Mouse (Mus musculus): ENCODE results near the gene Kremen1.

Kremen1 gene

GRCm38 (mm10) chr11:5261508-5262392 lies at the start of gene Kremen1:
Gene Kremen1 (minus strand): TSS chr11:5261558.
- peak; percentile 96 for DNase-seq (ENCODE audit: low read depth, low spot score)

GRCm38 (mm10) chr11:5307024-5307905 lies 45.9 kb upstream of the Kremen1 start:
- DNase-seq (ENCODE audit: low read depth, low spot score) = no peak

- no peak for DNase-seq (ENCODE audit: low read depth, low spot score)
These were observed 44.7 kb upstream of the Kremen1 start for GRCm38 (mm10) chr11:5306017-5306416.

- no peak for DNase-seq (ENCODE audit: low read depth, low spot score)
These were observed 43.2 kb upstream of the Kremen1 start for GRCm38 (mm10) chr11:5304526-5304925.

- DNase-seq (ENCODE audit: low read depth, low spot score) = no peak
These were observed 36.6 kb upstream of the Kremen1 start for GRCm38 (mm10) chr11:5298007-5298372.

DNA sequence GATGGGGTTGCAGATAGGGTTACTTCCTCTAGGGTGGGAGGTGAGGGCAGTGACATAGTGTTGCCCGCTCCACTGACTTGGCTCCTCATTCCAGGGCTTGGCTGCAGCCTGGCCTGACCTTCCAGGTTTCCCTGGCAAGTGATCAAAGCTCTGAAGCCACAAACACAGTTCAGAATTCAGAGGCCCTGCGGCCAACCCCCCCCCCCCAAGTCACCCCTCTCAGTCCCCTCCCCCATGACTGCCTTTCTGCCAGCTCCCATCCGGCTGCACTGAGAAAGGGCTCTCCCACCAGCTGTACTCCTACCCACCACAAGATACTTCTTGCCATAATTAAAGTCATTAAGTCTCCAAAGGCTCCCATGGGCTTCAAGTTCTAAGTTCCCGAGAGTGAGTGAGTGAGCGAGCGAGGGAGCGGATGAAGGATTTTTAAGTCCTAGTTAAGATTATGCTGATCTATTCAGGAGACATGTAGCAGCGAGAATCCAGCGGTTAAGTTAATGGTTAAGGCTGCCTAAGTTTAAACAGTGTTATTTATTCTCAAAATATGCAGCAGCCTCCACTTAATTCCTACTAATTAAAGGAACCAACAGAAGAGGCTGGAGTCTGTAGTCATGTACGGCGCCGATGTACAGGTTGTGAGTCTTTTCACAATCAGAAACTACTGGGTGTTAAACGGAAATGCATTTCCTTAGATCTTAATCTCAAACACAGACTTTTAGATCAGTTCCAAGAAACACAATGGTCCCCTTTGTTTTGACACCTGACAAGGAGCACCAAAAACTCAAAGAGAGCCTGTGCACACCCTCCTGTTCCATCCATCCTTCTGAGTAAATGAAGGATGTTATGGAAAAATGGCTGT lies 36.0 kb upstream of the Kremen1 start:
- DNase-seq (ENCODE audit: low read depth, low spot score) = peak; percentile 54

DNA sequence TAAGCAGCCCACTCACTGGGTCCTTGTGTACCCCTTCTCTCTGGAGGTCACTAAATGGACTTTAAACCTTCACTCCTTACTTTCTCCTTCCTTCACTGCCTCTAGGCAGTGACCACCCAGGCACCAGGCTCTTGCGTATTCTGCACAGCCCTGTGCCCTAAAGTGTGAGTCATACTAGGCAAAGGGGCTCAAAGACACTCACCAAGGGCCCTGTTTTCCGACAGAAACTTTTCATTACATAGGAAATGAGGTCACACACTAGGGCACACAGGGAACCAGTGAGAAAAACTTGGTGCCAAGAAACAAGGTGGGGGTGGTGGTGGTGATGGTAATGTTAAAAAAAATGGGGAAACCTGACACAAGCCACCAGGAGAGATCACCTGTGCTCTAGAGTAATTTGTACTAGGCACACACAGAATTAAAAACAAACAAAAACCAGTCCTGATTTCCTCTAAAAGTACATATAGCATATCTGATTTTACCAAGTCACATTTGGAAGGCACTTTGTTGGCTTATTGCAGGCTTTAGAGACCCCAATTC lies 35.3 kb upstream of the Kremen1 start:
- peak; percentile 54 for DNase-seq (ENCODE audit: low read depth, low spot score)

GRCm38 (mm10) chr11:5294805-5295204 lies 33.4 kb upstream of the Kremen1 start:
- DNase-seq (ENCODE audit: low read depth, low spot score) = no peak

- DNase-seq (ENCODE audit: low read depth, low spot score) = peak; percentile 65
These were observed 29.3 kb upstream of the Kremen1 start for GRCm38 (mm10) chr11:5290691-5291090.

GRCm38 (mm10) chr11:5289826-5290580 lies 28.6 kb upstream of the Kremen1 start:
- no peak for DNase-seq (ENCODE audit: low read depth, low spot score)

- DNase-seq (ENCODE audit: low read depth, low spot score) = no peak
These were observed 22.6 kb upstream of the Kremen1 start for GRCm38 (mm10) chr11:5283987-5284386.

DNA sequence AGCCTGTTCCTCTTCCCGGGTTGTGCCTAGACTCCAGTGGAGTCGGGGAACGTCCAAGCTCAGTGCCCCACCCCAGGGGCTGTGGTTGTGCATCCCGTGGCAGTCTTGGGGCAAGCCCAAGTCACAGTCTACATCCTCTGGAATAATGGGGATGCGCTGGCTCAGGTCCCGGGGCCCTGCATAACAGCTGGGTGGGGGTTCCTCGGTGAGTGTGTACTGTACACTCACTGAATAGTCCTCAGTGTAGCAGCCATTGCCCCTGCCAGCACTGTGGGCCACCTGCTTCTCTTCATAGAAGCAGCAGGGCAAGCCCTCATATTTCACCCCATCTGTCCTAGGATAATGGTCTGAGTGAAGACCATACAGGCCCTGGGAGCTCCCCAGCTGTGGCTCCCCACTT lies 19.6 kb upstream of the Kremen1 start:
- no peak for DNase-seq (ENCODE audit: low read depth, low spot score)

DNA sequence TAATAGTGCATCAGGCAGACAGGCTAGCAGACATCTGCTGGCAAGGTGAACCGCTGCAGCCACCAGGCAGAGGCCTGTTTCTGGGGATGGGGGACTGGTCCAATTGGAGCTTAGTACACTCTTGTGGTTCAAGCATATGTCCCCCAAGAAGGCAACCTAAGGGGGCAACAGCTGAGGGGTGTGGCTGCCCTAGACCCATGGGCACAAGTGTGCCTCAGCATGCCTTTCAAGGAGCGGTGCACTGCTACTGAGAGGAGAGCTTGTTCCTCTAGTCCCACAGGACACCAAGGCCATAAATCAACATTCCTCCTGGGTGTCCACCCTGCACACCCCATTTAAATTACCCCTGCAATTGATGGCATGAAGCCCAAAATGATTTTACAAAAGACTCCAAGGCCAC lies 17.1 kb upstream of the Kremen1 start:
- no peak for DNase-seq (ENCODE audit: low read depth, low spot score)

- DNase-seq (ENCODE audit: low read depth, low spot score) = no peak
These were observed 16.1 kb upstream of the Kremen1 start for GRCm38 (mm10) chr11:5277307-5277971.

DNA sequence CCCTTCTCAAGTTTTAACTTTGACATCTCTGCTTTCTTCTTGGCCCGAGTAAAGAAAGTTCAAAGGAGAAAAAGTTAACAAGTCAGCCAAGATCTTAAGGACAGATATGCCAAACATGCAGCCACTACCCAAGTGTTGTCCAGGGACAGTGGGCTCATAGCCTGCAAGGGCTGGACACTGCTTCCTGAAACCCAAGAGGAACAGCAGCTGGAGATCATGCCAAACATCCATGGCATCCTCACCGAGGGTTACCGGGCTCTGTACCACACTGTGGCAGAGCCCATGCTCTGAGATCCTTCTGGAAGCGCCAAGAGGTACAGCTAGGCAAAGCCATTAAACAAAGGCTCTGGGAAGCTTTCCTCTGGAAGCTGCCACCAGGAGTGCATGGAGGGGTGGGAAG lies 13.9 kb upstream of the Kremen1 start:
- DNase-seq (ENCODE audit: low read depth, low spot score) = no peak

DNA sequence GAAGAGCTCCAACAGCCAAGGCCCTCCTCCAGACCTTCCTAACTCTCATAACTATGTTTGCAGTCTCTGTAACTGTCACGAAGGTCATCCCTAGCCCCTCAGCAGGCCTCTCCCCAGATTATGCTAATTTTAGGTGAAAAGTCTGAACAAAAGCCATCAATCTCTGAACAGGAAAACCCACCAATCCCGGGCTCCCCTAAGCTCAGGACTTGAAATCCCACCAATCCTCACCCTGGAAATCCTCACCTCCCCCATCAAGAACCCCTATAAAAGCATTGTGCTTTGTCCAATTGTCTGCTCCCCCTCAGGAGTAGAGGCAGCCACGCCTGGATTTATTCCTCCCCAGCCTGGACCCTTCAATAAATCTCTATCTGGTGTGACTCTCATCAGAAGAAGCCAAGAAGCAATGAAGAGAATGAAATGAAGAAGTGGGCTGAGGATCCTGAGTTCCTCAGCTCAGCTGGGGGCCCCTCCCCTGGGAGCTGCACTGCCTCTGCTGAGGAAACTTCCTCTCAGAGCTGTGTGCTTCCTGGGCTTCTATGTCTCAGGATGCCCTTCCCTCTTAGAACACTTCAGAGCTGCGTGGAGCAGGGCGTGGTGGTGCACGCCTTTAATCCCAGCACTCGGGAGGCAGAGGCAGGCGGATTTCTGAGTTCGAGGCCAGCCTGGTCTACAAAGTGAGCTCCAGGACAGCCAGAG lies 11.3 kb upstream of the Kremen1 start:
- no peak for DNase-seq (ENCODE audit: low read depth, low spot score)

- no peak for DNase-seq (ENCODE audit: low read depth, low spot score)
These were observed 10.7 kb upstream of the Kremen1 start for GRCm38 (mm10) chr11:5272066-5272360.

- no peak for DNase-seq (ENCODE audit: low read depth, low spot score)
These were observed 10.1 kb upstream of the Kremen1 start for GRCm38 (mm10) chr11:5271274-5272065.
